9 mouse cellular contexts compared by ENCODE assay signal in the genomic region with DNA sequence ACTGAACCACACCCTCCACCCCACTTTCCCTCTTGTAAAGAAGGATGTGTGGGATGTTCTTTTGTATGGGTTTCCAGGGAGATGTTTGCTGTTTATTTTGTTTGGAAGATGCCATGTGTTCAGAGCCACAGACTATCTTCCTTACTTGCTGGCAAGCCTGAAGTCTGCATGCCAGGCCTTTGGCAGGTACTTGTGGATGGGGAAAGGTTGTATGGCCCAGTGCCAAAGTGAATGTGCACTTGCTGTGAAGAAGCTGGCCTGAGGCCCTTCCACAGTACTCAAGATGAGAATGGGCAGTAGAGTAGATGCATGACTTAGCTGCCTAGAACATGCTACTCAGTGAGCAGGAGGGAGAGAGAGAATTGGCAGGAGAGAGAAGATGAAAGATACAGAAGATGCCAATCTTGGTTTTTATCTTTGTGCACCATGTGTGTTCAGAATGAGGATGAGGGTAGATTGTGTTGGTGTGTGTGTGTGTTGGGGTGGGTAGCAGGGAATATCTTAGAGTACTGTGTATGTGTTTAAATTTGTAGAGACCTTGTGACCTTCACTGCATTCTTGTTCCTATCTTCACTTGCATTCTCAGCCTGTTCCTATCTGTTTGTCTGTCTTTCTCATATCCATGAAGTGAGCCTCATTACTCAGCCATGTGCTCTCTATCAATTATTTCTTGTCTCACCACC. TPM values are rescaled to one million over a fixed set of nuclear protein-coding genes. Genes with fewer than 3 reads are reported as not detected.
DNase-seq lines count a peak whose midpoint lies in the region; ATAC-seq and TF ChIP-seq lines count a peak whose summit lies in the region.
"Had no signal": no experiment of that assay in that cellular context is flagged by ENCODE, and none has a peak within 500 bp of the region (broad histone marks: within the 10 kb centered on the region; RNA-seq: fewer than 3 reads in every experiment).

No protein-coding gene starts in this region.

- peaks cover 11% of the 10 kb centered on the region; the same call in 1 of the 2 replicates for H3K79me2 ChIP-seq in liver, adult 2 months (ENCODE audit: control insufficient read depth, insufficient read depth, low read length)

- no peak overlapping the region for H3K9ac ChIP-seq in liver, adult 2 months (ENCODE audit: low read depth, low read length)
- no peak overlapping the region for H3K9ac ChIP-seq in liver, postnatal 0 days (replicated peaks)
- H3K9ac ChIP-seq in hindbrain, embryonic 14.5 days = no peak overlapping the region

- H3K4me2 ChIP-seq in liver, postnatal 0 days (ENCODE audit: low read depth, low read length) = no peak overlapping the region
- H3K4me2 ChIP-seq in hindbrain, embryonic 14.5 days (replicated peaks) = no peak overlapping the region

- H3K4me1 ChIP-seq in liver, adult 2 months (ENCODE audit: control insufficient read depth, insufficient read depth, low read length) = peaks cover 5% of the 10 kb centered on the region; the same call in 1 of the 2 replicates
- 0 out of 2 replicates have a peak, but pooled peaks cover 2% of the 10 kb centered on the region for H3K4me1 ChIP-seq in liver, postnatal 0 days (ENCODE audit: insufficient read depth)
- no peaks in the 10 kb centered on the region for H3K4me1 ChIP-seq in thymus, adult 2 months (replicated peaks; ENCODE audit: control insufficient read depth, insufficient read depth, low read length)
- peaks cover 8% of the 10 kb centered on the region; the same call in 1 of the 2 replicates for H3K4me1 ChIP-seq in hindbrain, embryonic 14.5 days (replicated peaks; ENCODE audit: control insufficient read depth, insufficient read depth, low read length)

- TF ChIP-seq CTCF in liver, adult 2 months (IDR thresholded peaks at IDR 0.05; ENCODE audit: low read depth, low read length) = no peak
- TF ChIP-seq CTCF in liver, postnatal 0 days (IDR thresholded peaks at IDR 0.05; ENCODE audit: low read depth) = no peak
- TF ChIP-seq CTCF in thymus, adult 2 months (IDR thresholded peaks at IDR 0.05; ENCODE audit: borderline replicate concordance, control insufficient read depth, extremely low read depth, insufficient read depth, low read length, poor library complexity) = no peak

- no peak for TF ChIP-seq POLR2A in liver, adult 2 months (IDR thresholded peaks at IDR 0.05; ENCODE audit: extremely low read depth, insufficient read depth, low read length)
- no peak for TF ChIP-seq POLR2A in thymus, adult 2 months (IDR thresholded peaks at IDR 0.05; ENCODE audit: control insufficient read depth, extremely low read depth, insufficient read depth, low read length, poor library complexity)

- H3K27me3 ChIP-seq in liver, adult 2 months (ENCODE audit: control insufficient read depth, insufficient read depth, low read length) = no peaks in the 10 kb centered on the region
- H3K27me3 ChIP-seq in liver, postnatal 0 days (ENCODE audit: insufficient read depth, low read length) = no peaks in the 10 kb centered on the region
- H3K27me3 ChIP-seq in thymus, adult 2 months (ENCODE audit: control insufficient read depth, insufficient read depth, low read length) = no peaks in the 10 kb centered on the region
- no peaks in the 10 kb centered on the region for H3K27me3 ChIP-seq in hindbrain, embryonic 14.5 days (ENCODE audit: control insufficient read depth, insufficient read depth, low read length)

- no peak for TF ChIP-seq EP300 in liver, postnatal 0 days (IDR thresholded peaks at IDR 0.05; ENCODE audit: low read depth)

- peak; percentile 75 for DNase-seq in liver, adult 2 months (ENCODE audit: extremely low read depth, low read depth, low spot score)
- no peak for DNase-seq in liver, postnatal 0 days
- peak; percentile 72 to 76 for DNase-seq in cerebellum, adult 18-20 months
- DNase-seq in heart, postnatal 4 days = peak; percentile 57
- peak; percentile 44 to 46 for DNase-seq in lung, postnatal 4 days
- DNase-seq in thymus, adult 2 months = no peak
- DNase-seq in hindbrain, embryonic 14.5 days (ENCODE audit: low spot score) = no peak
- DNase-seq: layer of hippocampus, adult 9-11 months had no signal

- no peaks in the 10 kb centered on the region for H3K36me3 ChIP-seq in liver, adult 2 months (ENCODE audit: control insufficient read depth, insufficient read depth, low read length)
- H3K36me3 ChIP-seq in liver, postnatal 0 days (replicated peaks; ENCODE audit: insufficient read depth, low read length) = no peaks in the 10 kb centered on the region
- no peaks in the 10 kb centered on the region for H3K36me3 ChIP-seq in thymus, adult 2 months (ENCODE audit: control insufficient read depth, insufficient read depth, low read length)
- no peaks in the 10 kb centered on the region for H3K36me3 ChIP-seq in hindbrain, embryonic 14.5 days (replicated peaks; ENCODE audit: control insufficient read depth, insufficient read depth)

- H3K4me3 ChIP-seq in liver, adult 2 months (ENCODE audit: insufficient read depth, low read depth, low read length) = no peak overlapping the region
- no peak overlapping the region for H3K4me3 ChIP-seq in liver, postnatal 0 days (ENCODE audit: low read depth, low read length)
- no peak overlapping the region for H3K4me3 ChIP-seq in thymus, adult 2 months (ENCODE audit: control insufficient read depth, insufficient read depth, low read length)
- H3K4me3 ChIP-seq in hindbrain, embryonic 14.5 days (replicated peaks; ENCODE audit: low read length) = no peak overlapping the region
- H3K4me3 ChIP-seq: megakaryocyte, embryonic 14.5 days had no signal

- 0 out of 2 replicates have a peak, but pooled peaks cover 3% of the 10 kb centered on the region for H3K9me3 ChIP-seq in liver, postnatal 0 days (ENCODE audit: low read length)
- H3K9me3 ChIP-seq in hindbrain, embryonic 14.5 days (ENCODE audit: control insufficient read depth, low read length) = no peaks in the 10 kb centered on the region

- no peak for ATAC-seq in liver, postnatal 0 days
- no peak for ATAC-seq in hindbrain, embryonic 14.5 days (ENCODE audit: low FRiP score)

- H3K27ac ChIP-seq in liver, adult 2 months (replicated peaks; ENCODE audit: insufficient read depth, low read depth, low read length) = no peak overlapping the region
- H3K27ac ChIP-seq in liver, postnatal 0 days (ENCODE audit: low read depth) = no peak overlapping the region
- no peak overlapping the region for H3K27ac ChIP-seq in thymus, adult 2 months (ENCODE audit: control insufficient read depth, insufficient read depth, low read length)
- no peak overlapping the region for H3K27ac ChIP-seq in hindbrain, embryonic 14.5 days

RNA-seq across cellular contexts. Expression of a gene that starts 48.5 kb away (rescaled TPM):
- 16.2 and 21.7 TPM in 2 replicates for total RNA-seq in liver, adult 2 months (2014; rRNA removed)
- polyA plus RNA-seq in liver, adult 2 months (2012; rRNA removed) = 9.9 and 10.2 TPM in 2 replicates
- 10.3 and 11.6 TPM in 2 replicates for polyA plus RNA-seq in liver, postnatal 0 days (2015; fragmentation: Nextera tagmentation; extraction: Ambion mirVana)
- total RNA-seq in heart, postnatal 4 days (2021) = 10 to 100 TPM; 75.2 to 75.9 TPM
- 30.0 TPM in 2 replicates for polyA plus RNA-seq in thymus, adult 2 months (2012; rRNA removed)
- 46.0 and 51.0 TPM in 2 replicates for polyA plus RNA-seq in hindbrain, embryonic 14.5 days (2014; fragmentation: Nextera tagmentation; extraction: Ambion mirVana)

Comparison
In these comparisons a context has a peak if more than half of its experiments do, and no peak if none do; other contexts are left out.
1. DNase-seq: peak in liver, adult 2 months (single experiment), cerebellum, adult 18-20 months (2 of 2), heart, postnatal 4 days (single experiment) and lung, postnatal 4 days (2 of 2); none in liver, postnatal 0 days (single experiment), thymus, adult 2 months (single experiment) and hindbrain, embryonic 14.5 days (single experiment).